Mouse (Mus musculus): Measurements from ENCODE around the gene Colgalt2. TPM values are rescaled to one million over a fixed set of nuclear protein-coding genes. Genes with fewer than 3 reads are reported as not detected.

The Colgalt2 gene
- polyA plus RNA-seq, 1 experiment = 1.1 TPM

- 91% methylated on average over 4 of the region's 4 CpGs for WGBS
- TF ChIP-seq CTCF (IDR thresholded peaks at IDR 0.05; ENCODE audit: borderline replicate concordance, control insufficient read depth, extremely low read depth, insufficient read depth, low read length, poor library complexity) (no peak), POLR2A (IDR thresholded peaks at IDR 0.05; ENCODE audit: control insufficient read depth, extremely low read depth, insufficient read depth, low read length, poor library complexity) (no peak)
- DNase-seq = no peak
- Histone ChIP-seq H3K4me3 (ENCODE audit: control insufficient read depth, insufficient read depth, low read length) (no peak overlapping the region), H3K4me1 (replicated peaks; ENCODE audit: control insufficient read depth, insufficient read depth, low read length) (no peaks in the 10 kb centered on the region), H3K27ac (ENCODE audit: control insufficient read depth, insufficient read depth, low read length) (no peak overlapping the region), H3K27me3 (ENCODE audit: control insufficient read depth, insufficient read depth, low read length) (no peaks in the 10 kb centered on the region), H3K36me3 (ENCODE audit: control insufficient read depth, insufficient read depth, low read length) (no peaks in the 10 kb centered on the region)
These were observed 114.6 kb downstream of the Colgalt2 start for GRCm38 (mm10) chr1:152514256-152514655.

- DNase-seq = no peak
- TF ChIP-seq CTCF (IDR thresholded peaks at IDR 0.05; ENCODE audit: borderline replicate concordance, control insufficient read depth, extremely low read depth, insufficient read depth, low read length, poor library complexity) = no peak
- no peak for TF ChIP-seq POLR2A (IDR thresholded peaks at IDR 0.05; ENCODE audit: control insufficient read depth, extremely low read depth, insufficient read depth, low read length, poor library complexity)
- H3K27ac ChIP-seq (ENCODE audit: control insufficient read depth, insufficient read depth, low read length) = no peak overlapping the region
- H3K27me3 ChIP-seq (ENCODE audit: control insufficient read depth, insufficient read depth, low read length) = no peaks in the 10 kb centered on the region
- H3K4me3 ChIP-seq (ENCODE audit: control insufficient read depth, insufficient read depth, low read length) = no peak overlapping the region
- H3K4me1 ChIP-seq (replicated peaks; ENCODE audit: control insufficient read depth, insufficient read depth, low read length) = no peaks in the 10 kb centered on the region
- WGBS = 96% methylated on average over 4 of the region's 4 CpGs
- no peaks in the 10 kb centered on the region for H3K36me3 ChIP-seq (ENCODE audit: control insufficient read depth, insufficient read depth, low read length)
These were observed 117.5 kb downstream of the Colgalt2 start for GRCm38 (mm10) chr1:152517057-152517570.

GRCm38 (mm10) chr1:152518971-152519370, 119.3 kb downstream of the Colgalt2 start:
- Histone ChIP-seq H3K27ac (ENCODE audit: control insufficient read depth, insufficient read depth, low read length) (no peak overlapping the region), H3K4me3 (ENCODE audit: control insufficient read depth, insufficient read depth, low read length) (no peak overlapping the region), H3K36me3 (ENCODE audit: control insufficient read depth, insufficient read depth, low read length) (no peaks in the 10 kb centered on the region), H3K4me1 (replicated peaks; ENCODE audit: control insufficient read depth, insufficient read depth, low read length) (no peaks in the 10 kb centered on the region), H3K27me3 (ENCODE audit: control insufficient read depth, insufficient read depth, low read length) (no peaks in the 10 kb centered on the region)
- WGBS = 96% methylated on average over 8 of the region's 8 CpGs
- TF ChIP-seq POLR2A (IDR thresholded peaks at IDR 0.05; ENCODE audit: control insufficient read depth, extremely low read depth, insufficient read depth, low read length, poor library complexity) (no peak), CTCF (IDR thresholded peaks at IDR 0.05; ENCODE audit: borderline replicate concordance, control insufficient read depth, extremely low read depth, insufficient read depth, low read length, poor library complexity) (no peak)
- DNase-seq = no peak

GRCm38 (mm10) chr1:152520798-152521575, 121.4 kb downstream of the Colgalt2 start:
- H3K36me3 ChIP-seq (ENCODE audit: control insufficient read depth, insufficient read depth, low read length) = no peaks in the 10 kb centered on the region
- H3K27ac ChIP-seq (ENCODE audit: control insufficient read depth, insufficient read depth, low read length) = no peak overlapping the region
- TF ChIP-seq CTCF (IDR thresholded peaks at IDR 0.05; ENCODE audit: borderline replicate concordance, control insufficient read depth, extremely low read depth, insufficient read depth, low read length, poor library complexity) (peak; percentile 64; the same call in 1 of the 2 replicates), POLR2A (IDR thresholded peaks at IDR 0.05; ENCODE audit: control insufficient read depth, extremely low read depth, insufficient read depth, low read length, poor library complexity) (no peak)
- H3K4me3 ChIP-seq (ENCODE audit: control insufficient read depth, insufficient read depth, low read length) = no peak overlapping the region
- WGBS = 90% methylated on average over 16 of the region's 16 CpGs
- no peaks in the 10 kb centered on the region for H3K4me1 ChIP-seq (replicated peaks; ENCODE audit: control insufficient read depth, insufficient read depth, low read length)
- peak; percentile 70 for DNase-seq
- H3K27me3 ChIP-seq (ENCODE audit: control insufficient read depth, insufficient read depth, low read length) = no peaks in the 10 kb centered on the region

GRCm38 (mm10) chr1:152522226-152522625, 122.6 kb downstream of the Colgalt2 start:
- no peak overlapping the region for H3K4me3 ChIP-seq (ENCODE audit: control insufficient read depth, insufficient read depth, low read length)
- TF ChIP-seq CTCF (IDR thresholded peaks at IDR 0.05; ENCODE audit: borderline replicate concordance, control insufficient read depth, extremely low read depth, insufficient read depth, low read length, poor library complexity) = no peak
- no peak for TF ChIP-seq POLR2A (IDR thresholded peaks at IDR 0.05; ENCODE audit: control insufficient read depth, extremely low read depth, insufficient read depth, low read length, poor library complexity)
- no peaks in the 10 kb centered on the region for H3K27me3 ChIP-seq (ENCODE audit: control insufficient read depth, insufficient read depth, low read length)
- H3K4me1 ChIP-seq (replicated peaks; ENCODE audit: control insufficient read depth, insufficient read depth, low read length) = no peaks in the 10 kb centered on the region
- DNase-seq = no peak
- 94% methylated on average over 3 of the region's 3 CpGs for WGBS
- H3K36me3 ChIP-seq (ENCODE audit: control insufficient read depth, insufficient read depth, low read length) = no peaks in the 10 kb centered on the region
- H3K27ac ChIP-seq (ENCODE audit: control insufficient read depth, insufficient read depth, low read length) = no peak overlapping the region

- Histone ChIP-seq H3K4me3 (ENCODE audit: control insufficient read depth, insufficient read depth, low read length) (no peak overlapping the region), H3K36me3 (ENCODE audit: control insufficient read depth, insufficient read depth, low read length) (no peaks in the 10 kb centered on the region), H3K27ac (ENCODE audit: control insufficient read depth, insufficient read depth, low read length) (no peak overlapping the region), H3K27me3 (ENCODE audit: control insufficient read depth, insufficient read depth, low read length) (no peaks in the 10 kb centered on the region), H3K4me1 (replicated peaks; ENCODE audit: control insufficient read depth, insufficient read depth, low read length) (no peaks in the 10 kb centered on the region)
- 91% methylated on average over 11 of the region's 11 CpGs for WGBS
- DNase-seq = no peak
- TF ChIP-seq POLR2A (IDR thresholded peaks at IDR 0.05; ENCODE audit: control insufficient read depth, extremely low read depth, insufficient read depth, low read length, poor library complexity) (no peak), CTCF (IDR thresholded peaks at IDR 0.05; ENCODE audit: borderline replicate concordance, control insufficient read depth, extremely low read depth, insufficient read depth, low read length, poor library complexity) (no peak)
These were observed 123.7 kb downstream of the Colgalt2 start for GRCm38 (mm10) chr1:152523292-152523691.

Measured in thymus, adult 2 months (tissue).